Mouse (Mus musculus): ENCODE results near the gene Mta2. TPM values are rescaled to one million over a fixed set of nuclear protein-coding genes. Genes with fewer than 3 reads are reported as not detected.

The Mta2 gene
- polyA plus RNA-seq (2015; fragmentation: Nextera tagmentation; extraction: Ambion mirVana): 51.8 and 59.1 TPM in 2 replicates

GRCm38 (mm10) chr19:8941515-8942217 is at the start of gene Mta2:
Mta2 (plus strand) TSS chr19:8941875.

GRCm38 (mm10) chr19:8892829-8893766 is 48.6 kb upstream of the Mta2 start, which contains the start of gene Ints5:
Ints5 (plus strand) TSS chr19:8893005.

GRCm38 (mm10) chr19:8897865-8898495 is 43.7 kb upstream of the Mta2 start, which contains the start of gene Ganab:
Ganab (plus strand) TSS chr19:8898071.

GRCm38 (mm10) chr19:8920073-8920736 is 21.5 kb upstream of the Mta2 start, which contains the start of gene B3gat3:
B3gat3 (plus strand) TSS chr19:8920374.

GRCm38 (mm10) chr19:8929224-8930088 is 12.2 kb upstream of the Mta2 start, which contains the start of the genes Rom1 and Eml3:
Rom1 (minus strand) TSS chr19:8929356.
Eml3 (plus strand) TSS chr19:8929552.

GRCm38 (mm10) chr19:8953135-8954039 is 11.7 kb downstream of the Mta2 start, which contains the start of gene Tut1:
Tut1 (plus strand) TSS chr19:8953847.

GRCm38 (mm10) chr19:8966590-8967372 is 25.1 kb downstream of the Mta2 start, which contains the start of gene Eef1g:
Eef1g (plus strand) TSS chr19:8967041.

GRCm38 (mm10) chr19:8989066-8989566 is 47.4 kb downstream of the Mta2 start, which contains the start of gene Ahnak:
Ahnak (plus strand) TSS chr19:8989284.

Other genes starting within 250 kb of the Mta2 start
- 43.4 and 65.1 TPM in 2 replicates for gene Slc3a2, start 218.5 kb upstream of the Mta2 start, polyA plus RNA-seq (2015; fragmentation: Nextera tagmentation; extraction: Ambion mirVana)
- 39.3 and 41.2 TPM in 2 replicates for gene Wdr74, start 206.0 kb upstream of the Mta2 start, polyA plus RNA-seq (2015; fragmentation: Nextera tagmentation; extraction: Ambion mirVana)
- gene 1700092M07Rik, start 201.2 kb upstream of the Mta2 start, polyA plus RNA-seq (2015; fragmentation: Nextera tagmentation; extraction: Ambion mirVana): 0.66 TPM in 1 of 2 replicates, not detected in the other
- gene Stx5a, start 200.5 kb upstream of the Mta2 start, polyA plus RNA-seq (2015; fragmentation: Nextera tagmentation; extraction: Ambion mirVana): 66.0 and 69.0 TPM in 2 replicates
- gene Nxf1, start 184.8 kb upstream of the Mta2 start, polyA plus RNA-seq (2015; fragmentation: Nextera tagmentation; extraction: Ambion mirVana): 54.0 and 56.1 TPM in 2 replicates
- gene Tmem223, start 170.9 kb upstream of the Mta2 start, polyA plus RNA-seq (2015; fragmentation: Nextera tagmentation; extraction: Ambion mirVana): 154 and 161 TPM in 2 replicates
- 45.0 and 52.0 TPM in 2 replicates for gene Tmem179b, start 167.4 kb upstream of the Mta2 start, polyA plus RNA-seq (2015; fragmentation: Nextera tagmentation; extraction: Ambion mirVana)
- gene Taf6l, start 155.5 kb upstream of the Mta2 start, polyA plus RNA-seq (2015; fragmentation: Nextera tagmentation; extraction: Ambion mirVana): 13.8 and 14.2 TPM in 2 replicates
- 106 and 107 TPM in 2 replicates for gene Polr2g, start 143.3 kb upstream of the Mta2 start, polyA plus RNA-seq (2015; fragmentation: Nextera tagmentation; extraction: Ambion mirVana)
- gene Zbtb3, start 139.3 kb upstream of the Mta2 start, polyA plus RNA-seq (2015; fragmentation: Nextera tagmentation; extraction: Ambion mirVana): 1.4 and 1.6 TPM in 2 replicates
- 18.6 and 18.7 TPM in 2 replicates for gene Ttc9c, start 122.5 kb upstream of the Mta2 start, polyA plus RNA-seq (2015; fragmentation: Nextera tagmentation; extraction: Ambion mirVana)
- gene Hnrnpul2, start 121.9 kb upstream of the Mta2 start, polyA plus RNA-seq (2015; fragmentation: Nextera tagmentation; extraction: Ambion mirVana): 2.9 and 3.4 TPM in 2 replicates
- gene AC129217.1, start 112.1 kb upstream of the Mta2 start, polyA plus RNA-seq (2015; fragmentation: Nextera tagmentation; extraction: Ambion mirVana): not detected in 2 replicates
- 25.2 and 79.5 TPM in 2 replicates for gene Bscl2, start 104.4 kb upstream of the Mta2 start, polyA plus RNA-seq (2015; fragmentation: Nextera tagmentation; extraction: Ambion mirVana)
- gene Gng3, start 102.7 kb upstream of the Mta2 start, polyA plus RNA-seq (2015; fragmentation: Nextera tagmentation; extraction: Ambion mirVana): 0.43 and 0.46 TPM in 2 replicates
- gene Lrrn4cl, start 91.1 kb upstream of the Mta2 start, polyA plus RNA-seq (2015; fragmentation: Nextera tagmentation; extraction: Ambion mirVana): 8.7 and 11.7 TPM in 2 replicates
- gene Ubxn1, start 70.4 kb upstream of the Mta2 start, polyA plus RNA-seq (2015; fragmentation: Nextera tagmentation; extraction: Ambion mirVana): 164 and 180 TPM in 2 replicates
- gene Uqcc3, start 61.0 kb upstream of the Mta2 start, polyA plus RNA-seq (2015; fragmentation: Nextera tagmentation; extraction: Ambion mirVana): 91.7 and 93.1 TPM in 2 replicates
- 28.4 and 33.6 TPM in 2 replicates for gene Lbhd1, start 58.1 kb upstream of the Mta2 start, polyA plus RNA-seq (2015; fragmentation: Nextera tagmentation; extraction: Ambion mirVana)
- gene Gm49403, start 57.9 kb upstream of the Mta2 start, polyA plus RNA-seq (2015; fragmentation: Nextera tagmentation; extraction: Ambion mirVana): not detected in 2 replicates
- gene 1810009A15Rik, start 53.0 kb upstream of the Mta2 start, polyA plus RNA-seq (2015; fragmentation: Nextera tagmentation; extraction: Ambion mirVana): 34.6 and 42.1 TPM in 2 replicates
- not detected in 2 replicates for gene Gm49416, start 52.9 kb upstream of the Mta2 start, polyA plus RNA-seq (2015; fragmentation: Nextera tagmentation; extraction: Ambion mirVana)
- 14.6 and 15.7 TPM in 2 replicates for gene Ints5, start 48.9 kb upstream of the Mta2 start, polyA plus RNA-seq (2015; fragmentation: Nextera tagmentation; extraction: Ambion mirVana)
- 23.3 and 26.7 TPM in 2 replicates for gene Ganab, start 43.8 kb upstream of the Mta2 start, polyA plus RNA-seq (2015; fragmentation: Nextera tagmentation; extraction: Ambion mirVana)
- 25.2 and 29.5 TPM in 2 replicates for gene B3gat3, start 21.5 kb upstream of the Mta2 start, polyA plus RNA-seq (2015; fragmentation: Nextera tagmentation; extraction: Ambion mirVana)
- 3.1 and 3.5 TPM in 2 replicates for gene Rom1, start 12.5 kb upstream of the Mta2 start, polyA plus RNA-seq (2015; fragmentation: Nextera tagmentation; extraction: Ambion mirVana)
- 12.5 and 14.2 TPM in 2 replicates for gene Eml3, start 12.3 kb upstream of the Mta2 start, polyA plus RNA-seq (2015; fragmentation: Nextera tagmentation; extraction: Ambion mirVana)
- gene Tut1, start 12.0 kb downstream of the Mta2 start, polyA plus RNA-seq (2015; fragmentation: Nextera tagmentation; extraction: Ambion mirVana): 13.4 and 14.3 TPM in 2 replicates
- 377 and 401 TPM in 2 replicates for gene Eef1g, start 25.2 kb downstream of the Mta2 start, polyA plus RNA-seq (2015; fragmentation: Nextera tagmentation; extraction: Ambion mirVana)
- gene Ahnak, start 47.4 kb downstream of the Mta2 start, polyA plus RNA-seq (2015; fragmentation: Nextera tagmentation; extraction: Ambion mirVana): 65.9 and 67.3 TPM in 2 replicates
- 1.4 and 2.8 TPM in 2 replicates for gene Scgb1a1, start 146.1 kb downstream of the Mta2 start, polyA plus RNA-seq (2015; fragmentation: Nextera tagmentation; extraction: Ambion mirVana)
- 10.7 and 14.1 TPM in 2 replicates for gene Asrgl1, start 193.8 kb downstream of the Mta2 start, polyA plus RNA-seq (2015; fragmentation: Nextera tagmentation; extraction: Ambion mirVana)

All from skeletal muscle tissue, postnatal 0 days (tissue).